Mouse (Mus musculus) layer of hippocampus, adult 18-20 months (tissue): Measurements from ENCODE around the gene Tmem41a. TPM values are rescaled to one million over a fixed set of nuclear protein-coding genes. Genes with fewer than 3 reads are reported as not detected.
A peak's percentile ranks its signal among the peaks of the same experiment; 100 is the strongest.
"Not testable (repeated sequence)": the region's sequence is repeated elsewhere in the genome, so short reads cannot be mapped to it uniquely, and the experiment has no call there.

Experiments
- DNase-seq, 2 experiments: peaks; one replicate each; pipeline ENCODE4 v3.0.0; 2022; ENCODE audit warnings: low spot score in 2 of 2
- long read RNA-seq: library from polyadenylated mRNA; stranded (forward); transcript quantifications from one replicate; pipeline ENCODE4 v2.0.0, GENCODE M21; 2021
- total RNA-seq, 2 experiments: library from RNA; stranded (reverse); gene quantifications; 2 replicates each; pipeline ENCODE4 v1.2.3; 2021

The Tmem41a gene
- 10 to 100 TPM; 15.7 to 16.0 TPM for total RNA-seq
- long read RNA-seq, transcript Tmem41a-201 (5 exons, 1,360 nt): major isoform, 13 of 18 reads
- long read RNA-seq, partial matches to known transcripts: 3 of 18 reads
- long read RNA-seq, other reads (novel, unspliced or antisense): 0 of 18 reads

GRCm38 (mm10) chr16:21946761-21947715 lies at the start of gene Tmem41a:
Tmem41a (minus strand) TSS chr16:21947552.
- peak; percentile 85 to 92 for DNase-seq

GRCm38 (mm10) chr16:21996402-21996801 lies 49.0 kb upstream of the Tmem41a start:
- no peak for DNase-seq

GRCm38 (mm10) chr16:21995304-21995703 lies 48.0 kb upstream of the Tmem41a start, which contains the start of gene Liph:
Liph (minus strand) TSS chr16:21995663.
- DNase-seq: peak in 1 of 2 experiments; percentile 19

- DNase-seq: no peak
Observed at GRCm38 (mm10) chr16:21991774-21992173, 44.4 kb upstream of the Tmem41a start.

- DNase-seq: not testable (repeated sequence)
Observed at GRCm38 (mm10) chr16:21990893-21991292, 43.5 kb upstream of the Tmem41a start.

- DNase-seq: no peak
Observed at GRCm38 (mm10) chr16:21987956-21988355, 40.6 kb upstream of the Tmem41a start.

- DNase-seq: no peak
Observed at GRCm38 (mm10) chr16:21986191-21986590, 38.8 kb upstream of the Tmem41a start.

GRCm38 (mm10) chr16:21984091-21984490 lies 36.7 kb upstream of the Tmem41a start:
- DNase-seq: no peak

- no peak for DNase-seq
Observed at GRCm38 (mm10) chr16:21983581-21983980, 36.2 kb upstream of the Tmem41a start.

GRCm38 (mm10) chr16:21983146-21983545 lies 35.8 kb upstream of the Tmem41a start:
- DNase-seq: no peak

- DNase-seq: no peak
Observed at GRCm38 (mm10) chr16:21977347-21977746, 30.0 kb upstream of the Tmem41a start.

GRCm38 (mm10) chr16:21976203-21976602 lies 28.9 kb upstream of the Tmem41a start:
- no peak for DNase-seq

GRCm38 (mm10) chr16:21971446-21971845 lies 24.1 kb upstream of the Tmem41a start:
- no peak for DNase-seq

GRCm38 (mm10) chr16:21970536-21970935 lies 23.2 kb upstream of the Tmem41a start:
- no peak for DNase-seq

GRCm38 (mm10) chr16:21969874-21970273 lies 22.5 kb upstream of the Tmem41a start:
- DNase-seq: no peak

- DNase-seq: no peak
Observed at GRCm38 (mm10) chr16:21965576-21965975, 18.2 kb upstream of the Tmem41a start.

- DNase-seq: no peak
Observed at GRCm38 (mm10) chr16:21955591-21955990, 8.2 kb upstream of the Tmem41a start.

- no peak for DNase-seq
Observed at GRCm38 (mm10) chr16:21928471-21928870, 18.9 kb downstream of the Tmem41a start.

GRCm38 (mm10) chr16:21916681-21917080 lies 30.7 kb downstream of the Tmem41a start:
- no peak for DNase-seq

GRCm38 (mm10) chr16:21913347-21913746 lies 34.0 kb downstream of the Tmem41a start:
- DNase-seq: no peak

- DNase-seq: not testable (repeated sequence)
Observed at GRCm38 (mm10) chr16:21908906-21909305, 38.4 kb downstream of the Tmem41a start.

GRCm38 (mm10) chr16:21906902-21907301 lies 40.5 kb downstream of the Tmem41a start:
- no peak for DNase-seq
